Mouse (Mus musculus) mouse trophoblast stem cell (cell line): ENCODE measurements around the gene Ankfy1.
"Not testable (repeated sequence)": the region's sequence is repeated elsewhere in the genome, so short reads cannot be mapped to it uniquely, and the experiment has no call there.

ENCODE experiments used
- in situ Hi-C, 2 experiments: fragments of 300-500 bp; cut with MseI, MboI; formaldehyde crosslinking; loops; 2 replicates in 1 of 2; 3 replicates in 1 of 2; pipeline ENCODE4 v1.15.1; 2025

The Ankfy1 gene

GRCm38 (mm10) chr11:72723165-72723564 is 33.4 kb downstream of the Ankfy1 start:
- in situ Hi-C loops = loop anchor here in 1 of 2 experiments (10.0 kb wide), 1 partner anchor 148 kb away; no protein-coding TSS in a partner anchor

GRCm38 (mm10) chr11:72723871-72724270 is 34.1 kb downstream of the Ankfy1 start:
- in situ Hi-C loops = loop anchor here in 1 of 2 experiments (10.0 kb wide), 1 partner anchor 149 kb away; no protein-coding TSS in a partner anchor

GRCm38 (mm10) chr11:72726023-72726422 is 36.2 kb downstream of the Ankfy1 start:
- in situ Hi-C loops = loop anchor here in 1 of 2 experiments (10.0 kb wide), 1 partner anchor 151 kb away; no protein-coding TSS in a partner anchor

- in situ Hi-C loops = no loop called here
Observed at GRCm38 (mm10) chr11:72733736-72734135, 43.9 kb downstream of the Ankfy1 start.

- in situ Hi-C loops = no loop called here
Observed at GRCm38 (mm10) chr11:72734840-72735518, 45.2 kb downstream of the Ankfy1 start.

- in situ Hi-C loops = no loop called here
Observed at GRCm38 (mm10) chr11:72735519-72735860, 45.7 kb downstream of the Ankfy1 start.

- in situ Hi-C loops = no loop called here
Observed at GRCm38 (mm10) chr11:72736320-72736719, 46.5 kb downstream of the Ankfy1 start.

- in situ Hi-C loops = not testable (repeated sequence)
Observed at GRCm38 (mm10) chr11:72737517-72737916, 47.7 kb downstream of the Ankfy1 start.

- in situ Hi-C loops = no loop called here
Observed at GRCm38 (mm10) chr11:72739048-72739447, 49.2 kb downstream of the Ankfy1 start.

GRCm38 (mm10) chr11:72751956-72752355 is 62.1 kb downstream of the Ankfy1 start:
- in situ Hi-C loops = no loop called here

- in situ Hi-C loops = no loop called here
Observed at GRCm38 (mm10) chr11:72758316-72758715, 68.5 kb downstream of the Ankfy1 start.

- in situ Hi-C loops = no loop called here
Observed at GRCm38 (mm10) chr11:72759581-72759980, 69.8 kb downstream of the Ankfy1 start.

GRCm38 (mm10) chr11:72760781-72761180 is 71.0 kb downstream of the Ankfy1 start:
- in situ Hi-C loops = no loop called here

GRCm38 (mm10) chr11:72764270-72764669 is 74.5 kb downstream of the Ankfy1 start:
- in situ Hi-C loops = no loop called here

GRCm38 (mm10) chr11:72767716-72768115 is 77.9 kb downstream of the Ankfy1 start:
- in situ Hi-C loops = no loop called here

GRCm38 (mm10) chr11:72769061-72769460 is 79.3 kb downstream of the Ankfy1 start:
- in situ Hi-C loops = no loop called here

- in situ Hi-C loops = no loop called here
Observed at GRCm38 (mm10) chr11:72770324-72770723, 80.5 kb downstream of the Ankfy1 start.

- in situ Hi-C loops = no loop called here
Observed at GRCm38 (mm10) chr11:72770816-72771215, 81.0 kb downstream of the Ankfy1 start.

GRCm38 (mm10) chr11:72771461-72771860 is 81.7 kb downstream of the Ankfy1 start:
- in situ Hi-C loops = no loop called here

- in situ Hi-C loops = not testable (repeated sequence)
Observed at GRCm38 (mm10) chr11:72772611-72773010, 82.8 kb downstream of the Ankfy1 start.

- in situ Hi-C loops = no loop called here
Observed at GRCm38 (mm10) chr11:72778957-72779356, 89.2 kb downstream of the Ankfy1 start.

- in situ Hi-C loops = no loop called here
Observed at GRCm38 (mm10) chr11:72782103-72782502, 92.3 kb downstream of the Ankfy1 start.

GRCm38 (mm10) chr11:72782503-72782902 is 92.7 kb downstream of the Ankfy1 start:
- in situ Hi-C loops = no loop called here

- in situ Hi-C loops = no loop called here
Observed at GRCm38 (mm10) chr11:72792033-72792432, 102.2 kb downstream of the Ankfy1 start.
